Mouse (Mus musculus): ENCODE measurements at regions not wholly inside any gene's neighbourhood (a gene's known extent, or its start where the extent isn't known, plus 50 kb on each side); places are given as distances from the start of the nearest gene placed in this dataset.

GRCm38 (mm10) chr6:51347721-51348120, 84.7 kb upstream of the Nfe2l3 start:
- no peak for TF ChIP-seq CTCF (IDR thresholded peaks at IDR 0.05; ENCODE audit: extremely low read depth, insufficient read length, insufficient replicate concordance, low read depth, low read length)
- TF ChIP-seq POLR2A (IDR thresholded peaks at IDR 0.05; ENCODE audit: low read depth, low read length): no peak

Data from small intestine, adult 2 months (tissue).